Mouse (Mus musculus) R1 (cell line): ENCODE data around the gene Pglyrp2.

Experiments
- DNase-seq: peaks from one replicate; pipeline ENCODE4 v3.0.0-alpha.2; 2018; ENCODE audit warnings: low read depth, low spot score

The Pglyrp2 gene

DNA sequence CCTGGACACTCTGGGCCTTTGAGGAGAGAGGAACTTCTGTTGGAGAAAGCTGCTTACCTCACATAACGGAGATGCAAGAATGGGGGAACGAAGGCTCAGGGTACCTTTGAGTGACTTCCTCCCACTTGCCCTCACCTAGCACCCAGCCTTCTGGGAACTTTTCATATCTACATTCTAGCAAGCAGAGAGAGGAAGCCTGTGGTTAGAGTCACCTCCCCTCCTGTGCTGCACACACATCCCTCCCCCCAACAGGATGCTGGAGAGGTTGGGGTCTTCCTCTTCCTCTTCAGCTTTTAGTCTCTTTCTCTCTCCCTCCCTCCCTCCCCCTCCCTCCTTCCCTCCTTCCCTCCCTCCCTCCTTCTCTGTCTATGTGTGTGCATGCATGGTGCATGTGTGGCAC, at the start of gene Pglyrp2:
Gene Pglyrp2, minus strand, starts transcription at position 134 of the 400 bp plus-strand sequence.
- no peak for DNase-seq

DNA sequence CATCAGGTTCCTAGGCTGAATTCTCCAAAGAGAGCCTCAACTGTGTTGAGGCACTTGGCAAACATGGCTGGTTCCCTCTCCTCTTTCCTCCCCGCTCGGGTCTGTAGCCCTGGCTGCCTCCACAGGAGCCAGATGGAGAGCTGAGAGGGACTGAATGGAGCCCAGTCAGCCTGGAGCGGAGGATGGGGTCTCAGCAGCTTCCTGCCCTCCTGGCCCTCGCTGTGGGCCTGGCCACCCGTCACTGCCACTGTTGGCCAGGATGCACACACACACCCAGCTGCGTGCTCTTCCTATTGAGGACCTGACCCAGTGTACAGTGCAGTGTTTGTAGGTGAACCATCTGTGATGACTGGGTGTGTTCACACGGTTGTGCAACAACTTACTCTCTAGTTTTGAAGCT, 48.2 kb upstream of the Pglyrp2 start:
- DNase-seq, result no peak

DNA sequence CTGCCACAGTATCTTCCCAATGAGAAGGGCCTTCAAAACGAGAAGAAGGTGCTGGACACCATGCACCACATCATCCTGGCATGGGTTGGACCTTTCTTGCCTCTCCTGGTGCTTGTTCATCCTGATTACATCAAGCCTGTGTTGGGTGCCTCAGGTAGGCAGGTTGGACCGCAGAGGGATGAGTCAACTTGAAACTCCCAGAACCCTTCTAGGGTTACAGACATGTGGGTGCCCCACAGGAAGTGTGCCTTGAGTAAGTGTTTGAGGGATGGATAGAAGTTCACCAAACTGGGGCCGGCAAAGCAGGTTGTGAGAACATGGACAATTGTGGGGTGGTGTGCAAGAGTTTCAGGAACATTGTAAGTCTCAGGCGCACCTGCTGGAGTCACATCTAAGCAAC, 46.8 kb upstream of the Pglyrp2 start:
- DNase-seq, result no peak

DNA sequence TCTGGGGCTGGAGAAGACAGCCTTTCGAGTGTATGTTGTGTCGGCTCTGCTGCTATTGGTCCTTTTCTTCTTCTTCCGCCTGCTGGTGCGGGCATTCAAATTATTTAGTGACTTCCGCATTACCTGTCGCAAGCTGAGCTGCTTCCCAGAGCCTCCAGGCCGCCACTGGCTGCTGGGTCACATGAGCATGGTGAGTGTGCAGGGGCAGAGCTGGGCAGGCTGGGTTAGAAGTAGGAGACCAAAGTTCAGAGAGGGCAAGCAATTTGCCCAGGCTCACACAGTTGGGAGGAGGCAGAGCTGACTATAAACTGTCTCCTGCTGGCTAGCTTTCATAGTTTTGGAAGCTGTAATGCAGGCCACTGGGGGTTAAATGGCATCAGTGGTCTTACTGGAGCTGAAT, 44.5 kb upstream of the Pglyrp2 start:
- peak; percentile 16 for DNase-seq

DNA sequence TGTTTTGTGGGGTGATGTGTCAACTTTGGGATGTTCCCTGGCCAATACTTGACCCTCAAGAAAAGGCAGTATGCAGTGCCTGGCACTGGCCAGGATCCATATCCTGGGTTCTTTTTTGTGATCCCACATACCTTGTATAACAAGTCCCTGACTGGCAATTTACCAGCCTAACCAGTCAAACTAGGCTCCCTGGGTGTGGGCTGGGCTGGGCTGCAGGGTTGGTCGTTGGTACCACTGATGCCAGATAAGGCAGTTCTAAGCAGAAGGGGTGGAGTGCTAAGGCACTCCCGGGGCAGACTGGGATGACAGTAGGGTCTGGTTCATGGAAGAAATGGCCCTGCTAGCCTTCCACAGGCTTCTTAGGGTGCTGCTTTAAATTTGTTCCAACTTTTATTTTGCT, 31.0 kb upstream of the Pglyrp2 start:
- no peak for DNase-seq

DNA sequence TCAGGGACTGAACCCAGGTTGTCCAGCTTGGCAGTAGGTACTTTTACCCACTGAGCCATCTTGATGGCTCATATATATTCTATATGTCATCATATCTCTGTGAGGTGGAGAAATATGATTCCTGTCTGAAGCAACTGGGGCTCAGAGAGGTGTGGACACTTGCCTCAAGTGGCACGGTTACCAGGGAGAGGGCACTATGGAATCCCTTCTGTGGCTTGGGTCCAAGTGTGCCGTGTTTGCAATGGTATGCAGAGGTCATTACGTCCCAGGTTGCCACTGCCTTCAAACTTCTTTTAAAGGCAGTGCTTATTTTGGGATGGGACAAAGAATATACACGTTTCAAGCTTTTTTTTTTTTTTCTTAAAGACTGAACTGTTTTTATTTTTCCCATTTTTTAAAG, 30.2 kb upstream of the Pglyrp2 start:
- DNase-seq, result no peak

DNA sequence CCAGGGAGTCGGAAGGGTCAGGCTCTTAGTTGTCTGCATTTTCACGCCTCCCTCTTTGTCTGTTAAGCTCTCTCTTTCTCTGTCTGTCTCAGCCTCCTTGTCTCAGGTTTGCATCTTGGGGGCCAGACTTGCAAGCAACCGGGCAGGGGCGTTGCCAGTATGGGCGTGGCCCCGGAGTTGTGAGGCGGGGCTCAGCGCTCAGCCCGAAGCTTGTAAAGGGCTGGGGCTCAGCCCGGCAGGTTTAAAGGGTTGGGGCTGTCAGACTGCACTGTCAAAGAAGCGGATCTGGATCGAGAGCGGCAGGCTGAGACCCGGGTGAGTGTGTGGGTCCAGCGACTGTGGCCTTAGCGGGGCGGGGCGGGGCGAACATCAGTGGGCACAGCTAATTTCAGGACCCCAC, 28.5 kb upstream of the Pglyrp2 start, which contains the start of gene Cyp4f39:
Gene Cyp4f39, plus strand, starts transcription at position 242 of the 400 bp plus-strand sequence.
- DNase-seq, result peak; percentile 72

DNA sequence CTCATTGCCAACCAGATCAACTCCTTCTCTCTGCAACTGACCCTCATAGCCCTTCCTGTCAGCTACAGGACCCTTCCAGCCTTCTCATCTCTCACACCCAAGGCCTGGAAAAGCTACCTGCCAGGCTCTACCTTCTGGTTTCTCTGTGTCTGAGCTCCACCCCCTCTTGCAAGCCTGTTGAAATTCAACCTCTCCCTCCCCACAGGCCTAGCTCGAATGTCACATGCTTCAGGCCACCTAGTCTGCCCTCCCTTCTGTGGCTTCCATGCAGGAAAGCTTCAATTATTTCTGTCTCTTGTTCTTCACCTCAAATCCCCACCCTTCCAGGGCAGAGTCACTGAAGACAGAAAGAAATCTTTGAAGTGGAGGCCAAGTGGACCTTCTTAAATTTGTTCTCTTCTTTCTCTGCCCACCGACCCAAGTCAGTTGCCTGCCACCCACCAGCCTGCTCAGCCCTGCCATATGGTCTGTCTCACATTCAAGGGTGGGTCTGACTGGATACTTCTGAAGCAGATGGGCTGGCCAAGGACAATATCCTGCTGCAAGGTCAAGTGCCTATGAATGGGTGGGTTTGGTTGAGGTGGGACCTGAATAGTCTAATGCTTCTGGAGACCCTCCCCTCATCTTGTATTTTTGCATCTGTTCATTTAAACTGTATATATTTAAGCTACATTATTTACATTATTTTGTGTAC, 27.0 kb upstream of the Pglyrp2 start:
- no peak for DNase-seq

DNA sequence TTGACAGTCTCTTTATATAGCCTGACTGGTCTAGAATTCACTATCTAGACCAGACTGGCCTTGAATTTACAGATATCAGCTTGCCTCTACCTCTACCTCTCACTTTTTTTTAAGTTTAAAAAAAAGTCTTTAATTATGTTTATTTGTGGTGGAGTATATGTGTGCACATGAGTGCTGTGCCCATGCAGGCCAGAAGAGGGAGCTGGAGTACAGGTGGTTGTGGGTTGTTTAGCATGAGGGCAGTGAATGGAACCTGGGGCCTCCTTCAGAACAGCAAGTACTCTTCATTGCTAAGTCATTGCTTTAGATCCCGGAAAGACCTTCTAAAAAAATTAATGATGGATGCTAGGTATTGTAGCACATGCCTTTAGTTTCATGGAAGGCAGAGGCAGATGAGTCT, 25.1 kb upstream of the Pglyrp2 start:
- DNase-seq, result peak; percentile 58

DNA sequence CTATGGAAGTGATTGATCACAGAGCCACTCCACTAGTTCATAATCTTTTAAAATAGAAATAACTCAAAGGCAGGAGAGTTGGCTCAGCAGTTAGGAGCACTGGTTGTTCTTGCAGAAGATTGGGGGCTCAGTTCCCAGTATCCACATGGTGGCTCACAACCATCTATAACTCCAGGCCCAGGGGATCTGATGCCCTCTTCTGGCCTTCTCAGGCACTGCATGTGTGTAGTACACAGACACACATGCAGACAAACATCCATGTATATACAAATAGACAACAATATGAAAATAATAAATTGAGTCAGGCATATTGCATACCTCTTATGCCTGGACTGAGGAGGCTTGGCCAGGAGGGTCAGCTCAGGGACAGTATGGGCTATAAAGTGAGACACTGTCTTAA, 23.2 kb upstream of the Pglyrp2 start:
- peak; percentile 57 for DNase-seq

DNA sequence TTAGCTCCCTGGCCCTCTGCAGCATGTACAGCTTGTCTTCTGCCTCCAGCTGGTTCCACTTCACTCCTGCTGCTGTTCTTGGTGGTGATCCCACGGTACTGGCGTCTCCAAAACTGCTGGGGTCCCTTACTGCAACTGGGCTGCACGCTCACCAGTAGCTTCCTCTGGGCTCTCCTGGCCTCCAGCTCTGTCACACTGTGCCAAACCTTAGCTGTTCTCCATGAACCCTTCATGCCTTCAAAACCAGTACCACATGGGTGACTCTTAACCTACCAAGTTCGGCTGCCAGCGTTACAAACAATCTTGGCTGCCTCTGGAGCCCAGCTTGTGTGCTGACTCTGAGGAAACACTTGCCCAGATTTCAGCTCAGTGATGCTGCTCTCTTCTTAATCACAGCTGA, 21.0 kb upstream of the Pglyrp2 start:
- no peak for DNase-seq

DNA sequence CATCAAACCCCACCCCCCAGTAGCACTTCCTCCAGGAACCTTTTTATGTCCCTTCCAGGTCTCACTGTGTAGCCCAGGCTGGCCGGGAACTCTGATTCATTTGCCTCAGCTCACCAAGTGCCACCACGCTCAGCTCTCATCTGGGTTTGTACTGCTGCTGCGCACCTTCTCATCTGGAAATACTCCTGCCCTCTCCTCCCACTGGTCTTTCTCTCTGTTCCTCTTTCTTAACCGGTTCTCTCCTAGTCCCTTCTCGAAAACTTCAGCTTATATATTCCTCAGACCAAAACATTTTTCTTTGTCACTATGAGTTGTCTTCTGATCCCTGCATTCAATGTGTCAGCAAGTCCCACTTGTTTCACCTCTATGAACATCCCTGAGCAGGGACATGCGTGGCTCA, 19.3 kb upstream of the Pglyrp2 start:
- DNase-seq, result no peak

DNA sequence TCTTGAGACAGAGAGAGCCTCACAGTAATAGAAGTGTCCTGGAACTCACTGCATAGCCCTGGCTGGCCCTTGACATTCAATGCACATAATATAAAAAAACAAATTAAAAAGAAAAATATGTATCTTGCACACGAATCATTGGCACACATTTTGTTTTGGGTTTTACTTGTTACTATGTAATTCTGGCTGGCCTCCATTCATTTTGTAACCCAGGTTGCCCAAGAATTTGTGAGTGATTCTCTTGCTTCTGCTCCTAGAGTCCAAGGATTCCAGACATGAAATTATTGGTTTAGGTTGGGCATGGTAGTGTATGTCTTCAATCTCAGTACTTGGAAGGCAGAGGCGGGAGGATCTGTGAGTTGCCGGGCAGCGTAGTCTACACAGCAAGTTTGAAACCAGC, 13.1 kb upstream of the Pglyrp2 start:
- no peak for DNase-seq

DNA sequence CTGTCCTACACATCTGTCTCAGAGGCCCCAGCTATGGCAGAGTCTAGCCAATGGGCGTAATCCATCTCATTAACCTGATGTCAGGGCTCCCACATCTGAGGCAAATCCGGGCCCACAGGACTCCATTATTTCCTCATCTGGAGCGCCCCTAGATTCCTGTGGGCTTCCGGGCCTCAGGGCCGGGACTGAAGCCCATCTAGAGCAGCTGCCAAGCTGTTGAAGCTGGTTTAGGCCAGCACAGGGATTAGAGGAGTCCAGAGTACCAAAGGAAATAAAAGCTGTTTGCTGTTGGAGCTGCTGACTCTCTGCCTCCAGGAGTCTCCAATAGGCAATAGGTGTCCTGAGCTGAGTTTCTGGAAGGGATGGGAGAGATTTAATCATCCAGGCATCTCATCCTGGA, 11.2 kb upstream of the Pglyrp2 start:
- DNase-seq, result no peak

DNA sequence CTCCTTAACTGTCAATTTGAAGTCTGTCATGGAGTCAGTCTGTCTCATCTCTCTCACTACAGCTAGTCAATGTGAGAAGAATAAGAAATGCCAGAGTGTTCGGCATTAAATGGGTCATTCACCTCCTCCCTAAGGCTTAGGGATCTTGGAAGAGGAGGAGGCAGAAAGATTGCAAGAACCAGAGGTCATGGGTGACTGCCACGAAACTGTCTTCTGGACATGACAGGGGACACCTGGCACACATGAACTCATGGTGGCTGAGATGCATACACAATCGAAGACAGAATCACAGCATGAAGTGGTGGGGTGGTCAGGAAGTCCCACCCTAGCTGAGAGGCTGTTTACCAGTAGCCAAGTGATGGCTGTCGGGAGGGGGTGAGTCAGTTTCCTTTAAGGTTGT, 10.4 kb upstream of the Pglyrp2 start:
- DNase-seq, result no peak

DNA sequence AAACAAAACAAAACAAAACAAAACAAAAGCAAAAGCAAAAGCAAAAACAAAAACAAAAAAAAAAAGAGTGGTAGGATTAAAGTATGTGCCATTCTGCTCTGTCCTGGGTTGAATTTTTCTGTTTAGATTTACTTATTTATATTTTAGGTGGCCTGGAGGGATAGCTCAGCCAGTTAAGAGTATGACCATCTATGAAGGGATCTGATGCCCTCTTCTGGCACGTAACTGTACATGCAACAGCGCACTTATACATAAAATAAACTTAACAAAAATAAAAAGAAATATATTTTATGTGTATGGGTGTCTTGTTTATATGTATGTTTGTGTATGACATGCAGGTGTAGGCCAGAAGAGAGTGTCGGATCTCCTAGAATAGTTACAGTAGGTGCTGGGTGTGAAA, 8.0 kb upstream of the Pglyrp2 start:
- peak; percentile 30 for DNase-seq

DNA sequence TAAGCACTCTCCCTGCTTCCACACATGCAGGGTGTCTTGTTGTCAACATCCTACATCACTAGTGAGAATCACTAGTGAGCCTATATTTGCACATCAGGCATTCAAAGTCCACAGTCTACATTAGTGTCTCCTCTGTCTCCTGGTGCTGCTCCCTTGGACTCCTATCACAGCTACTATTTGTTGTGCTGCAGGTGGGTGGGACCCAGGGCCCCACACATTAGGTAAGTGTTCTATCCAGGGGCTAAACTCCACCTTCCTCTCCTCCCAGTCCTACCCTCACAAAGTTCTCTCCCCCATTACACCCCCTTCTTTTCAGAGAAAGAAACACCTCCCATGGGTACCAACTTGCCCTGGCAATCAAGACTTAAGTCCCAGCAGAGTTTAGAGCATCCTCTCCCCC, 2.6 kb upstream of the Pglyrp2 start:
- DNase-seq, result no peak

DNA sequence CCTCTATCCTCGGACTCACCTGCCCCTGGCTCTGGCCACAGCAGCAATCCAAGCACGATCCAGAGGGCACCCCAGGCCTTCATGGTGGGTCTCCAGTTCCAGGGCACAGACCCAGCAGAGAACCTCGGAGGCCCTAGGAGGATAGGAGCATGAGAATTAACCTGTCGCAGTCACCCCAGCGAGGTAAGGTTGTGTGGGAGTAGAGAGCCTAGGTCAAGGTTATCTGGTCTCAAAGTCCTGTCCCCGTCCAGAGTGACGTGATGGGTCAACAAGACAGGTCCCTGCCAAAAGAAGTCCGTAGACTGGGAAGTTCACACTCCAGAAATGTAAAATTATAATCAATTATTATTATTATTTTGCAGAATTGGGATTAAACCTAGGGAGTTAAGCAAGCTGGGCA, 3.2 kb downstream of the Pglyrp2 start:
- DNase-seq, result no peak

DNA sequence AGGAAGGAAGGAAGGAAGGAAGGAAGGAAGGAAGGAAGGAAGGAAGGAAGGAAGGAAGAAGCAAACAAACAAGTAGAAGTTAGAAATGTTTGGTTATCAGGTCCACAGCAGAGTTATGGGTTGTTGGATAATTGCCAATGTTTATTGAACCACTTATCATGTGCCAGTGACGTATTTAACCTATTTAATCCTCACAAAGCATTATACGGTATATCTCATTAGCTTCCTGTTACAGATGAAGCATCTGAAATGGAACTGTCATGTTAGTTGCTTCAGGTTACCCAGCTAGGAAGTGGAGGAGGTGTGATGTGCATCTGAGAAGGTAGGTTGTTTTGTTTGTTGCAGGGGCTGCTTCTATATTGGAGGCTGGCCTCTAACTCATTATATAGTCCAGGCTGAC, 4.0 kb downstream of the Pglyrp2 start:
- no peak for DNase-seq

DNA sequence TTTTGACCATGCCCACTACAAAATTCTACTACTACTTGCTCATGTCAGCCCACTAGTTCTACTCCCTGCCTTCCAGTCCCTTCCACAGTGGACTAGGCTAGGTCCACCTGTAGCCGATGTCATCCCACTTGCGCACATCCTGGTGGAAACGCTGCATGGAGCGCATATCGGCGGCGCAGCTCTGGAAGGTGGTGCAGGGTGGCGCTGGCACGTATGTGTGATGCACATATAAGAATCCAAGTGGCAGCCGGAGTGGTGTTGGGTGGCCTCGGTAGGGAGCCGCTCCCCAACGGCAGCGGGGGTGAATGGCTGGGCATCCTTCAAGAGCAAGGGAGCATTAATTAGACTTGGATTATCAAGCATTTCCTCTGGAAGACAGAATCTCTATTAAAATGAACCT, 7.2 kb downstream of the Pglyrp2 start:
- DNase-seq, result no peak

DNA sequence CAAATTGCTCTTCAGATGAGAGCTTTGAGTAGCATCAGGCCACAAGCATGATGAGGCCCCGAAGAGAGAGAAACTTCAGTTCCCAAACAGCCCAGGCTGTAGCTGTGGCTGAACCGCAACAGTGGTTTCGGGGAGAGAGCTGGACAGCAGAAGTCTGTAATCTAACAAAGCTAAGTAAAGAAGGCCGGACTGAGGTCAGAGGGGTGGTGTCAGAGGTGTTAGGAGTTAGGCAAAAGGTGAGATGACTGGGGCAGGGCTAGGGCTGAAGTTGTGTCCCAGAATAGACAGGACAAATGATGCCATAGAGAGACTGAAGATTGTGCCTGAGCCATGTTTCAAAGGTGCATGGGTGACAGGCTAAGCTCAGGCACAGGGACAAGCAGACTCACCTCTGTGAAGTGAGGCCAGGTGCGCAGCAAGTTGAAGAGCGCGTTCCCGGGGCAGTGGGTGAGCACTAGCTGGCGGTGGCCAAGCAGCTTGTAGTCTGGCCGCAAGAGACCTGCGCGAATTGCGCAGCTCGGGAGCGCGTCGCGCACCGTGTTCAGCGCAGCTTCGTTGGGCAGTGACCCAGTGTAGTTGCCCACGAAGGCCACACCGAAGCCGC, 8.4 kb downstream of the Pglyrp2 start:
- DNase-seq, result peak; percentile 27

DNA sequence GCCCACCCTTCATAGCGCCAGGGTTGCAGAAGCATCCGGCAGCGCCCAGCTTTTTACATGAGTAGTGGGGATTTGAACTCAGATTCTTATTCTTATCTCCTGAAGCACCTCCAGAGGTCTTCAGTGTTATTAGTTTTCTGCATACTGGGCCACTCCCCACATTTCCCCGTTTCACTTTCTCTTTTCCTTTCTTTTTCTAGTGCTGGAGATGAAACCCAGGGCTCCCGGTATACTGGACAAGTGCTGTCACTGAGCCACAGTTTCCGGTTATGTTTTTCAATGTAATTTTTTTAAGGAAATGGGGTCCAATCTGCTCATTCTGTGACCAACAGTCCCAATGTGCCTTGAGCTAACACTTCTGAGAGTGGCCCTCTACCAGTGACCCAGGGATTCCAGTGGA, 12.1 kb downstream of the Pglyrp2 start:
- no peak for DNase-seq

DNA sequence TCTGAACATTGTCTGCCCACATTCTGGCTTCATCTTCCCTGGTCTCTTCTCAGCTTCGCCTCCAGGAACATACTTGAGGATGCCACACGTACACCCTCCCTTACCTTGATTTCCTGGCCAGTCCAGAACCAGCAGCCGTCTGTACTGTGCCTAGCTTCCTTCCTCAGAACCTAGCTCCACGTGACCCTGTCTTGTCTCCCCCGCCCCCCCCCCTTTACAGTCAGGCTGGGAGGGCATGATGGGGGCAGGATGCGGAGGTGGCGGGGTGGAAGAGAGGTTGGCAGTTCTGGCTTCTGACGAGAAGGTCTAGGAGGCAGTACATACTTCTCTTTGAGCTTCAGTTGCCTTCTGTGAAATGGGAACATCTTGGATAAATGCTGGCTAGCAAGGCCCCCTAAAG, 20.6 kb downstream of the Pglyrp2 start, which contains the start of gene Rasal3:
Gene Rasal3, minus strand, starts transcription at position 167 of the 400 bp plus-strand sequence.
- DNase-seq, result peak; percentile 8

DNA sequence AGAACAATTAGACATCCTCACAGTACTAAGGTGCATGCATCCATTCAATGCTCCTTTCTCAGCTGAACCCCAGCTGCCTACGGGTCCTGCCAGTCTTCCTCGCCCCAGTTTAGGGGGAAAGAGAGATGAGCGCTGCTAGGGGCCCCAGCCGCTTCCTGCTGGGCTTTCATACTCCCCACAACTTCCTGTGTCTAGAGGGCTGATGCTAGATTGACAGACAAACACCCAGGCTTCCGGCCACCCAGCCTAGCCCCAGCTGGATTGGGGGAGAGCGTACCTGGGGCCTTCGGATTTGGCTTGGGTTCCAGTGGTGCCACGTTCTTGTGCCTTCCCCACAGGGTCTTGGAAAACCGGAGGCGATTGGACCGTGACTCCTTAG, 21.2 kb downstream of the Pglyrp2 start:
- no peak for DNase-seq
